Mouse (Mus musculus): Measurements from ENCODE around the gene Zranb2. TPM values are rescaled to one million over a fixed set of nuclear protein-coding genes. Genes with fewer than 3 reads are reported as not detected.

Zranb2 gene
- polyA plus RNA-seq, 1 experiment from 2014 or later = 118 TPM

DNA sequence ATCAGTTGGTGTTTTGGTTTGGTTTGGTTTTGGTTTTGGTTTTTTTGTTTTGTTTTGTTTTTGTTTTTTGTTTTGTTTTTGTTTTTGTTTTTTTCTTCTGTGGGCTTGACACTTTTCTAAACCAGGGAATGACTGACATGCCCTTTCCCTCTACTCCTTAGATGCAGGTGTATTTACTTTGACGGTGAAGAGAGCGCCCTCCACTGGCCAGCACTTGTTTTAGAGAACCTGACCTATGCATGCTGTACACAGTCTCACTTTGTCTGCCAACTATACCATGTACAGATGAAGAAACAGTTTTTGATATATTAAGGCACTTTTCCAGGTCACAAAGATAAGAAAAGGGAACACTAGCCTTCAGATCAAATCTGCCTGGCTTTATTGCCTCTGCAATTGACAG, 47.8 kb downstream of the Zranb2 start:
- Histone ChIP-seq H3K36me3 (no peaks in the 10 kb centered on the region), H3K27me3 (peaks cover 5% of the 10 kb centered on the region; the same call in 1 of the 2 replicates), H3K27ac (no peak overlapping the region), H3K4me1 (replicated peaks) (peaks cover 5% of the 10 kb centered on the region; the same call in 1 of the 2 replicates), H3K4me3 (no peak overlapping the region), H3K9me3 (no peaks in the 10 kb centered on the region), H3K9ac (no peak overlapping the region), H3K4me2 (no peak overlapping the region)
- no peak for ATAC-seq (ENCODE audit: low FRiP score)
- WGBS = 18% methylated on average over 2 of the region's 2 CpGs

DNA sequence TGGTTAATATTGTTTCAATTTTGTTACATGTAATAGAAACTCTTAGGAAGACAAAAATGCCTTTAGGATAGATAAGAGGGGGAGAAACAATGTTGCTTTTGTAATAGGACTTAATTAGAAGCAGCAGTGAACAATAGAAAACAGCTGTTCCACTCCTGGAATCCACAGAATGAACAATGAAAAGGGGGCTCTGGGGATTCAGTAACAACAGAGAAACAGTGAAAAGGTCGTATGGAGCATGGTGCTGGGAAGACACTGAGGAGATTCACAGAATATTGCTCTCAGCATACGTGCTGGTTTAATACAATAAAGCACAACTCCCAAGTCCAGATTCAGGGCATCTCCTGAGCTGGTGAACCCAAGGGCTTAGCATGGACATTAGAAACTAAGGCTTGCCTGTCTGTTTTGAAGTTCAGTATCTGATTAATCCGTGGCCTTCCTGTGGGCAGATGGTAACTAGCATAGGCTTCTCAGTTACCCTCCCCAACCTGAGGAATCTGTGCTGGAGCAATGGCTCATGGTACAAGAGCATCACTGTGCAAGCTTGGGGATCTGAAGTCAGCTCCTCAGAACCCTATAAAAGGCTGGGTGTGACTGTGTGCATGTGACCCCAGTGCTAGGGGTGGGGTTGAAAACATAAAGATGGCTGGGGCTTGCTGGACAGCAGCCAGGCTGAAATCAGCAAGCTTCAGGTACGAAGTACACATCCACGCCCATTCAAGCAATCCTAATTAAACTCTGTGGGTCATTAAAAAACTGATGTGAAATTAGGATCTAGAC, 48.9 kb downstream of the Zranb2 start:
- H3K36me3 ChIP-seq = no peaks in the 10 kb centered on the region
- no peak overlapping the region for H3K27ac ChIP-seq
- H3K4me1 ChIP-seq (replicated peaks) = peaks cover 5% of the 10 kb centered on the region; the same call in 1 of the 2 replicates
- peak; percentile 54; the same call in 1 of the 2 replicates for ATAC-seq (ENCODE audit: low FRiP score)
- peaks cover 5% of the 10 kb centered on the region; the same call in 1 of the 2 replicates for H3K27me3 ChIP-seq
- no peak overlapping the region for H3K4me3 ChIP-seq
- no peaks in the 10 kb centered on the region for H3K9me3 ChIP-seq
- H3K9ac ChIP-seq = no peak overlapping the region
- 39% methylated on average over 5 of the region's 5 CpGs for WGBS
- H3K4me2 ChIP-seq = no peak overlapping the region

DNA sequence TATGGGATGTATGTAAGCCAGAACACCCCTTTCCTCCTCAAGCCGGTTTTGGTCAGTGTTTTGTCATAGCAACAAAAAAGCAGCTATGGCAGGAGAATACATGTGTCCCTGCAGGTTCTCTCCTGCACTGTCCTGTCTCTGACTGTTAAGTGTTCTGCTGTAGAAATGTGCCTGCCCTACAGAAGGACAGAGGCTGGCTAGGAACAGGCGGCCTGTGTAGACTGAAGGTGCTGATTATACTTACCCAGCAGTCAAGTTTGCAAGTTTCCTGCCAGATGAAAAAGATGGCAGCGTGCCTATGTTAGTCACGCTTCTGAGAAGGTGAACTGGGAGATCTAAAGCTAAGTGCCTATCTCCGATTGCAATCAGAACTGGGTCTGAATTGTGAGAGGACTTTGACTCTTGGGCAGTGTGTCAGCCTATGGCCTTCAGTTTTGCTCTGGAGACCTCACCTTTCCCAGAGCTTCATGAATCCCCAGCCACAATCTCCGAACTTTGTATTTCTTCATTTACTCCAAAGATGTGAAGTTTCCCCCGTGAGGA, 63.9 kb downstream of the Zranb2 start:
- Histone ChIP-seq H3K9me3 (no peaks in the 10 kb centered on the region), H3K27me3 (no peaks in the 10 kb centered on the region), H3K4me1 (replicated peaks) (0 out of 2 replicates have a peak, but pooled peaks cover 4% of the 10 kb centered on the region), H3K4me2 (no peak overlapping the region), H3K36me3 (no peaks in the 10 kb centered on the region), H3K4me3 (no peak overlapping the region), H3K27ac (no peak overlapping the region), H3K9ac (no peak overlapping the region)
- 81% methylated on average over 7 of the region's 7 CpGs for WGBS
- no peak for ATAC-seq (ENCODE audit: low FRiP score)

MicroRNAs encoded within 50 kb of the gene (microRNA counts, 519-probe panel; counts per million panel counts)
- microRNA mmu-miR-186 = 51.3 counts per million

Small RNA genes lying within 50 kb of the gene (microRNA-seq; reads per million reads assigned to microRNA genes)
- gene Mir186 = 517 reads per million, percentile 70 among the genes with 10 or more reads in this experiment

Other genes with a start within 250 kb of the Zranb2 start
- gene Ptger3, start 32.7 kb downstream of the Zranb2 start, polyA plus RNA-seq (2015; fragmentation: Nextera tagmentation; extraction: Ambion mirVana) = 3.3 and 3.4 TPM in 2 replicates